Mouse (Mus musculus) layer of hippocampus, adult 9-11 months (tissue): Measurements from ENCODE around the gene Rpl13a.

Experiments used
- DNase-seq: peaks from one replicate; pipeline ENCODE4 v3.0.0; 2022

Gene Rpl13a

DNA sequence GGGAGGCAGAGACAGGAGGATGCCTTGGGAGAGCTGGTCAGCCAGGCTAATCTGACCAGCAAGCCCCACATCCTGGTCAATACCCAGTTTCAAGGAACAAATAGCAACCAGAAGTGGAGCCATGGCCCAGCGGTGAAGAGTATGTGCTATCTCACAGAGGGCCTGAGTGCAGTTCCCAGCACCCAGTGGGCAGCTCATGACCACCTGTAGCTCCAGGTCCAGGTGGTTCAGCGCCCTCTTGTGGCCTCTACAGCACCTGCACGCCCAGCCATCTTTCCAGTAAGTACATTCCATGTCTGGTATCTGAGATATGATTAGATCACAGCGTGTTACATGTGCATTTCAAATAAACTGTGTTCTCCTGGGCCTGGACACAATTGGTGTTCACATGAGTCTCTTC is 42.5 kb downstream of the Rpl13a start:
- DNase-seq = no peak

DNA sequence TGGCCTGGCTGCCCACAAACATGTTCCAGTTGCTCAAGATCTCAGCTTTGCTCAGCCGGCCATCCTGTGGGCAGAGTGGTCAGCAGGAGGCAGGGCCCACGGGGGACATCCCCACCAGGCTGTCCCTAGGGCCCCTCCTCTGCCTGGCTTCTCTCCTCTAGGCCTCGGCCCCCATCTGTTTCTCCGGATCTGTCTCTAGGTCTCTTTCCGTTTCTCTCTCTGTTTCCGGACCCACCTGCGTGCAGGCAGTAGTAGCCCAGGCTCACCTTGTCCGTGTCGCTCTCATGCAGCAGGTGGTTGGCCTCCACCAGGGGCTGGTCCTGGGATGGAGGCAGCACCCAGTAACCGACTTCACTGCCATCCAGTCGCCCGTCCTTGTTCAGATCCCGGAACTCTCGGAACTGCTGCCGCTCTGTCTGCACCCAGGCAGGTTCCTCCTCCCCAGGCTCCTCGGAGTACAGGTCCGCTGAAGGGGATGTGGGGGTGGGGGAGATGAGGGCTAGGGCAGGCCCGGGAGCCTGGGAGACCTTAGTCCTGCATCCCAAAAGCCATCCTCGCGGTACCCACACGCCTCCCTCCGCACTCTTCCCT is 45.2 kb downstream of the Rpl13a start:
- no peak for DNase-seq

DNA sequence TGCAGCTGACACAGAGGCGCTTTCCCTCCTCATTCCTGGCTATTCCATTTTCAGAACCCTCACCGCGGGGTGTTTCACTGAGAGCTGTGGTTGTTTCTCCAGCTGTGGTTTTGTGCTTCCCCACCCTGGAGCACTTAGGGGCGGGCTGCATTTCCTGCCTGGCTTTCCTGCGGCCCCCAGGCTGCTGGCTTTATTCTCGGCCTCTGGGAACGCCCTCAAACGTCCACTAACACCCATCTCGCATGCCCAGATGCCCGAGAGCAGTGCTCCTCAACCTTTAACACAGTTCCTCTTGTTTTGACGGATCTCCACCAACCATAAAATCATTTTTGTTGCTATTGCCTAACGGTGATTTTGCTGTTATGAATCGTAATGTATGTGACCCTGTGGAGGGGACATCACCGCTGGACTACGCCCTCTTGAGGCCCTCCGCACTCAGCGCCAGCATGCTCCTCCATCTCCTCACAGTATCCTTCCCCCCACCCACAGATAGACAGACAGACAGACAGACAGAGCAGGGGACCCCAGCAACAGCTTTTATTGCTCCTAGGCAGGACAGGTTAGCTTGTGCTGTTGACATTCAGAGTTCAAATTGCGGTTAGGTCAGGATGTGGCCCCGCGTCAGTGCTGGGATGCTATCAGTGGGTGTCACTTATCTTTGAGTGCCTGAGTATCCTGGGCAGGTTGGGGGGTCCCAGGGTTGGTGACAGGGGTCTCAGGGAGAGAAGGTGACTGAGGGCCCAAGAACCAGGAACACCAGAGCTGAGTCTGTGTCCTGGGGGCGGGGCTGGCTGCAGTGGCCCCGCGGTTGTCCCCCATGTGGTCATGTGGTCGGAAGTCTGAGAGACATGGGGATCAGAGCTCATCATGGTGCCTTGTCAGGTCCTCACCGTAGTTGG is 45.9 kb downstream of the Rpl13a start:
- peak; percentile 59 for DNase-seq

DNA sequence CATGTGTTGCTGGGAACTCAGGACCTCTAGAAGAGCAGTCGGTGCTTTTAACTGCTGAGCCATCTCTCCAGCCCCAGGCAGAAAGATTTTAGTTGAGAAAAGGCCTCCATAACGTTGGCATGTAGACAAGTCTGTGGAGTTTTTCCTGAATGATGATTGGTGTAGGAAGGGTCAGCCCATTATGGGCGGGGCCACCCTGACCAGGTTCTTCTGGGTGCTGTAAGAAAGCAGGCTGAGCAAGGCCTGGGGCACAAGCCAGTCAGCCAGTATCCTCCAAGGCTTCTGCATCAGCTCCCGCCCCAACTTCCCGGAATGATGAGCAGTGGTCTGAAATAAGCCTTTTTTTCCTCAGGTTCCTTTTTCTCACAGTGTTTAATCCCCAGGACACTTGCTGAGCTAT is 47.5 kb downstream of the Rpl13a start:
- DNase-seq = no peak

GRCm38 (mm10) chr7:45079856-45080255 is 48.7 kb downstream of the Rpl13a start:
- peak; percentile 87 for DNase-seq

DNA sequence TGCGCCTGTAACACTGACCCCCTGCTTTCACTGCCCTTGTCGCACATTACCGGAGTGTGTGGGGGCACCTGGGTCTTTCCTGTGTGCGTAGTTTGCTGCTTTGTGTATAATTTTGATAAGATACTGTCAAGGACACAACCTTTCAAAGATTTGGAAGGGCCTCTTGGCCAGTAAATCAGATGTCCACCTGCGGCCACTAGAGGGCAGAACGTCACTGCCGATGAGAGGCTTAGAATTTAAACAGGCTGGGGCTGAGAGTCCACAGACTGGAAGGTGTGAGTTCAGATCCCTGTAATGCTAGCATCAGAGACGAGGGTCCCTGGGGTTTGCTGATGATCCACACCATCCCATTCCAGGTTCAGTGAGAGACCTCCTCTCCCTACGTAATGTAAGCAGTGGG is 50.0 kb downstream of the Rpl13a start:
- no peak for DNase-seq

DNA sequence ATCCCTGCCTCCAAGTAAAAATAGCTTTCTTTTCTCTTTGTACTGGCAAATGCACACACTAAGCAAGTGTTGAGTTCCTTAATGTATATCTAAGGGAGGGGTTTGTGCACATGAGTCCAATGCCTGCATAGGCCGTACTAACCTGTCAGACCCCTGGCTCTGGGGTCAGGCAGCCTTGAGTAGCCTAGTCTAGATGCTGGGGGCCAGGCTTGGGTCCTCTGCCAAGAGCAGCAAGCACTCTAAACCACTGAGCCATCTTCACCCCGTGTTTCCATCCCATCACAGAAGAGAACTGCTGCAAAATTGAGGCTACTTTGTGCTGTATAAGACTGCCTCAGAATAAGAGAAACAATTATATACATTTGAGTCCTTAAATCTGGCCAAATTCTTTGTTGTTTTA is 50.7 kb downstream of the Rpl13a start:
- DNase-seq = no peak

- no peak for DNase-seq
Measured at GRCm38 (mm10) chr7:45077322-45077721, 51.2 kb downstream of the Rpl13a start.

GRCm38 (mm10) chr7:45076501-45076900 is 52.1 kb downstream of the Rpl13a start:
- no peak for DNase-seq
